Mouse (Mus musculus) liver, embryonic 14.5 days (tissue): Measurements from ENCODE around the gene Plekha1.

Experiments
- CTCF ChIP-seq: IDR thresholded peaks from 2 replicates; pipeline ENCODE4 v1.5.1; 2016; ENCODE audit warnings: antibody characterized with exemption, low read depth, control low read depth
- EP300 ChIP-seq: IDR thresholded peaks from 2 replicates; pipeline ENCODE4 v1.6.1; 2016; ENCODE audit warnings: antibody characterized with exemption, low read depth

- TF ChIP-seq CTCF, result no peak
- no peak for TF ChIP-seq EP300
These were observed 87.8 kb downstream of the Plekha1 start for GRCm38 (mm10) chr7:130953376-130953775.
